Mouse (Mus musculus): Measurements from ENCODE around the gene Prkar2b.
A peak's percentile ranks its signal among the peaks of the same experiment; 100 is the strongest.
"Not testable (repeated sequence)": the region's sequence is repeated elsewhere in the genome, so short reads cannot be mapped to it uniquely, and the experiment has no call there.

Gene Prkar2b

GRCm38 (mm10) chr12:32009985-32010369, 51.1 kb downstream of the Prkar2b start:
- DNase-seq (ENCODE audit: low read depth, low spot score) = not testable (repeated sequence)

- DNase-seq (ENCODE audit: low read depth, low spot score) = peak; percentile 14
These were observed 51.7 kb downstream of the Prkar2b start for GRCm38 (mm10) chr12:32009267-32009984.

DNA sequence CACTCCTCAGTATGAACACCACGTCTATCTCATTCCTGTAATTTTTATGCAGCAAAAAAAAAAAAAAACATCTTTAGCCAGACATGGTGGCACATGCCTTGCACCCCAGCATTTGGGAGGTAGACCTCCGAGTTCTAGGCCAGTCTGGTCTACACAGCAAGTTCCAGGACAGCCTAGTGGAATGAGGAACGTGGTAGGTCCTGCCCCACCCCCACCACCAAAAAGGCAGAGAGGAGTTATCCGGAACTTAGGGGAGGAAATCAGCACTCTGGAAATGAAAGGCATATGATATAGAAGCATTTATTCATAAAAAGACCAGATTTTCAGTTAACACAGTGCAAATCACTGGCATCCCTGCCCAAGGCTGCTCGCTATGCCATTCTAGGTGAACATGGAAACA, 52.4 kb downstream of the Prkar2b start:
- DNase-seq (ENCODE audit: low read depth, low spot score) = no peak

DNA sequence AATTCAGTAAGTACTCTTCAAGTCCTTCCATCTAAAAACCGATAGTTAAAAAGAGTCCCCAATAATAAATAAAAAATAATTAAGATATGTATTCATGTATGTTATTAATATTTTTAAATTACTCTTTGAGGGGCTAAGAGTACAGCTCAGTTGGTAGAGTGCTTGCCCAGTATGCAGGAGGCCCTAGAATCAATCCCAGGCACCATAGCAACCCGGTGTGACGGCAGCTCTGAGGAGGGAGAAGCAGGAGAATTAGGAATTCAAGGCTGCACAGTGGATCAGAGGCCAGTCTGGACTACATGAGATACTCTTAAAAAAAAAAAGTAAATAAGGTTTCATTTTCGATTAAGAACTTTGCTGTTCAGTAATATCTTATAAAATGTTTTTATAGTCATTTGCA, 53.5 kb downstream of the Prkar2b start:
- DNase-seq (ENCODE audit: low read depth, low spot score) = no peak

GRCm38 (mm10) chr12:32007040-32007439, 54.1 kb downstream of the Prkar2b start:
- no peak for DNase-seq (ENCODE audit: low read depth, low spot score)

DNA sequence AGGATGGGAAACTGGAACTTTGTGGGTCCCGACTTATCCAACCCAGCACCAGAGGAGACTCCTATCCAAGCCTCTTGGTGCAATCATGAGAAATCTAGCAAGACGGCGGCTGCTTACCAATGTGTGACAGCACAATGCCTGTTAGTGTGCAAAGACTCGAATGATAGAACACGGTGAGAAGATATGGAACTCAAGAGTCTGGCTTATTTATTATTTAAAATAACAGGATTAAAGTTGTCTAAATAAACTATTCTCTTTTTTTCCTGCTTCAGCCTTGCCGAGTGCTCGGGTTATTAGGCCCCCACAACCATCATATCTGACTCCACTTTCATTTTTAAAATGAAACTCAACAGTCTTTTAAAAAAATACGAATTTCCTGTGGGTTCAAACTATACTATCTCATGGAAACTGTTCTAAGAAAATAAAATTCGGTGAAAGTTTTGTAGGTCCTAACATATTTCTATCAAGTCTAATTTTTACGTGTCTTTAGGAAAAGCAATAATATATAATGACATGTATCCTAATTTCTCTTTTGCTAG, 54.6 kb downstream of the Prkar2b start:
- DNase-seq (ENCODE audit: low read depth, low spot score) = no peak

GRCm38 (mm10) chr12:32000464-32000863, 60.6 kb downstream of the Prkar2b start:
- no peak for DNase-seq (ENCODE audit: low read depth, low spot score)

GRCm38 (mm10) chr12:31998706-31999105, 62.4 kb downstream of the Prkar2b start:
- DNase-seq (ENCODE audit: low read depth, low spot score) = no peak

GRCm38 (mm10) chr12:31997328-31997878, 63.7 kb downstream of the Prkar2b start:
- DNase-seq (ENCODE audit: low read depth, low spot score) = no peak

GRCm38 (mm10) chr12:31996877-31997276, 64.2 kb downstream of the Prkar2b start:
- no peak for DNase-seq (ENCODE audit: low read depth, low spot score)

GRCm38 (mm10) chr12:31990575-31990974, 70.5 kb downstream of the Prkar2b start:
- no peak for DNase-seq (ENCODE audit: low read depth, low spot score)

DNA sequence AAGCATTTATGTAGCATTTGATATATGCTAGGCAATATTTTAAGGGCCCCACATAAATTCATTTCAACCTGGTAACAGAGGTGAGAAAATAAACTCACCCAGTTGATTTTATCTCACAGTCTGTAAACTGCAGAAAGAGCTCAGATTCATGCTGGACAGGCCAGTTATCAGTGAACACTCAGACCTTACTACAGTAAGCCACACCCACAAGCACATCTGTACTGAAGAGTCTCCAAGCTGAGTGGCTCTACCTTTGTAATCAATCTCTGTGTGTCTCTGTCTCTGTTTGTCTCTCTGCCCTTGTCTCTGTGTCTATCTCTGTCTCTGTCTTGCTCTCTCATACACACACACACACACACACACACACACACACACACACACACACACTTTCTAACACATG, 71.4 kb downstream of the Prkar2b start:
- no peak for DNase-seq (ENCODE audit: low read depth, low spot score)

- DNase-seq (ENCODE audit: low read depth, low spot score) = no peak
These were observed 74.6 kb downstream of the Prkar2b start for GRCm38 (mm10) chr12:31986463-31986862.

- no peak for DNase-seq (ENCODE audit: low read depth, low spot score)
These were observed 75.4 kb downstream of the Prkar2b start for GRCm38 (mm10) chr12:31985738-31986137.

- DNase-seq (ENCODE audit: low read depth, low spot score) = no peak
These were observed 76.4 kb downstream of the Prkar2b start for GRCm38 (mm10) chr12:31984664-31985063.

GRCm38 (mm10) chr12:31984206-31984605, 76.9 kb downstream of the Prkar2b start:
- DNase-seq (ENCODE audit: low read depth, low spot score) = no peak

DNA sequence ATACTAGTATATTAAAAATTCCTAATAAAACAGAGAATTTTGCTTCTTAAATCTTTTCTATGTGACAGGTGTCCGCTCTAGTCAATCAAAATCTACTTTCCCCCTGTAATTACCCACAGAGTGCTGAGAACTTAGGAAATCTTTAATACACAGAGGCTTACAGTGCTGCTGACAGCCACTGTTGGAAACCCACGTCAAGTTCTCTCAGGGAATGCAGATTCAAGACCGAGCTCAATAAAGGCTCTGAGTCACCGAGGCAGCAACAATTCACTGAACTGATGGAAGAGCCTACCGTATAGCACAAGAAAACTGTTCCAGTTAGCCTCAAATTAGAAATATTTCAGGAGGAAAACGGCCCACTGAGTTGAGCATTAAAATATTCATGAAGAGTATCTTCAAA, 77.3 kb downstream of the Prkar2b start:
- no peak for DNase-seq (ENCODE audit: low read depth, low spot score)

DNA sequence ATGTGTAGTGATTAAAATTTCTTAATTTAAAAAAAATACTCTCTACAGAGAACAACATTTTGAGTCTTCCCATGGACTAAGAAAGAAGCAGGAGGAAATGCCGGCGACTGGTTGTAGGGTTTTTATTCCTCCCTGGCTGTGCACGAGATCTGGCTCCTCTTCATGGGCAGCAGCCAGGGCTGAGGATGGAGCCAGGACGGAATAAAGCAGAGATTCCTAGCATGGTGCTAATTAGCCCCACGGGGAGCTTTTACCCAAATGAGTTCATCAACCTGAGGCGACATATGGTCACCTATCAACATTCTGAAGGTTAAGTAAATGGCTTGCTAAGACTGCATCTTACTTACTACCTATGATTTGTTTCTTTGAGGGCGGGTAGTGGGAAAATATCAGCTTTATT, 77.9 kb downstream of the Prkar2b start:
- DNase-seq (ENCODE audit: low read depth, low spot score) = no peak

- no peak for DNase-seq (ENCODE audit: low read depth, low spot score)
These were observed 83.4 kb downstream of the Prkar2b start for GRCm38 (mm10) chr12:31977613-31978195.

- no peak for DNase-seq (ENCODE audit: low read depth, low spot score)
These were observed 84.6 kb downstream of the Prkar2b start for GRCm38 (mm10) chr12:31976544-31976943.

DNA sequence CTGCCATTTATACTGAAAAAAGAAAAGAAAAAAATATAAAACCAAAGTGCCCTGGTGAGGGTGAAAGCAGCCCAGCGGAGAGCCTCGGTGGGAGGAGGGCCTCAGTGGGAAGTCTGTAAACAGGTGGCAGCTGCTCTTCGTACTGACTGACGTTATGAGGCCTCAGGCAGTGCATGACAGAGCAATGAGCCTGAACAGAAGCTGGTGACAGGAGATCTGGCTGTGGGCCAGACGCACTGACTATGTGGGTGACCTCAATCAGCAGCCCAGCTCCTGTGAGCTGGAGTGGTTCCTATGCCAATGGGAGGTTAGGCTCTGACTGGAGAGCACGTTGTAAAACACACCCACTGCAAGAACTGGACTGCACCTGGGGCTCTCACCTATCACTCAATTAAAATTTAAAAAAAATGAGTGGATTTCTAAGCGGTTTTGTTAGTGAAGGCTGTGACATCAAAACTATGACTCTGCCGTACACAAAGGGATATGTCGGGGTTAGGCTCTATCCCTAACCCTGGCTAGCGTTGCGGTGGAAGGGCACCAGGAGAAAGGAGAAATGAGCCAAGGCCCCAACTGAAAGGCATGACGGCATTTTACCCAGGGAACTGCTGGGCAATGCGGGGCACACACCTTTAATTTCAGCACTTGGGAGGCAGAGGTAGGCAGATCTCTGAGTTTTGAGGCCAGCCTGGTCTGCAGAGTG, 87.5 kb downstream of the Prkar2b start:
- DNase-seq (ENCODE audit: low read depth, low spot score) = no peak

- no peak for DNase-seq (ENCODE audit: low read depth, low spot score)
These were observed 89.5 kb downstream of the Prkar2b start for GRCm38 (mm10) chr12:31971547-31971946.

Measured in WW6 (cell line).